Mouse (Mus musculus): ENCODE results near the gene Mfrp. TPM values are rescaled to one million over a fixed set of nuclear protein-coding genes. Genes with fewer than 3 reads are reported as not detected.
A peak's percentile ranks its signal among the peaks of the same experiment; 100 is the strongest.

The Mfrp gene
- polyA plus RNA-seq, 1 experiment from 2014 or later: not detected

DNA sequence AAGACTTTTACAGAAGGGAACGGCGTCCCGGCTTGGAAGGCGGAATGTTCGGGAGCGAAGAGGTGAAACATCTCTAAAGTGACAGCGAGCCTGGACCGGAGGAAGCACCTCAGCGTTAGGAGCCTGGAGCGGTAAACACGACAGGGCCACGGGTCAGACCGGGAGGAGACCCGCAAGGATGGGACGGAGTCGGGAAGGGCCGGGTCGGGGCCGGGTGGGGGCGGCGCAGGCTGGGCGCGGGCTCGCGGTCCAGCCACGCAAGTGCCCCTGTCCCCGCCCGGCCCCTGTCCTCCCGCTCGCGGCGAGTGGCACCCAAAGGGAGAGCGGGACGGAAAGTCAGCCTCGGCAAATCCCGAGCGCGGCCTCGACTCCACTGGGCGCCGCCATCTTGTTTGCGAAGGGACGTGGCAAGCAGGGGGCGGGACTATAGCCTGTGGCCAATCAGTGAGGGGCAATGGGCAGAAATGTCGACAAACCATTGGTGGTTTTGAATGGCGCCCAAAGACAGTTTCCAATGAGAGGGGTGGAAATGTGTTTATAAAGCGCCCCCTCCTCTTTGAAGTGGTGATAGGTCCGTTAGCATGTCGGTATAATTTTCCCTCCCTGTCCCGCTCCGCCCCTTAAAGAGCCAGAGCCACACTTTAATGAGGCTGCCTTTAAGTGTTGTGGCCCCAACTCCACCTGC is 11.7 kb downstream of the Mfrp start, which contains the start of the genes Gm49380 and Rnf26:
Gene Gm49380 (minus strand): TSS at position 396 of the 685 bp plus-strand sequence.
Gene Rnf26 (minus strand): TSS at position 413 of the 685 bp plus-strand sequence.
- H3K27me3 ChIP-seq (ENCODE audit: control insufficient read depth, insufficient read depth, low read length): no peaks in the 10 kb centered on the region
- H3K36me3 ChIP-seq (ENCODE audit: control insufficient read depth, insufficient read depth, low read length): no peaks in the 10 kb centered on the region; the same call in 1 of the 2 replicates
- no peaks in the 10 kb centered on the region for H3K9me3 ChIP-seq (ENCODE audit: control insufficient read depth, low read length)
- H3K9ac ChIP-seq (ENCODE audit: low read length): peak within 1 kb of the TSS; percentile 85
- ATAC-seq (replicated peaks; ENCODE audit: low FRiP score): peak; percentile 95
- peak; percentile 95 for DNase-seq (ENCODE audit: low spot score)
- under 1% methylated on average over 51 of the region's 51 CpGs for WGBS
- H3K4me1 ChIP-seq (replicated peaks; ENCODE audit: control insufficient read depth, insufficient read depth, low read length): peaks cover 13% of the 10 kb centered on the region
- peak within 1 kb of the TSS; percentile 84 for H3K4me3 ChIP-seq (ENCODE audit: low read depth, low read length)
- peak within 1 kb of the TSS; percentile 55 for H3K4me2 ChIP-seq (ENCODE audit: low read depth, low read length, severe bottlenecking)
- no peak within 1 kb of the TSS for H3K27ac ChIP-seq (ENCODE audit: low read depth, low read length)

- 89% methylated on average over 2 of the region's 2 CpGs for WGBS
- no peaks in the 10 kb centered on the region for H3K36me3 ChIP-seq (ENCODE audit: control insufficient read depth, insufficient read depth, low read length)
- DNase-seq (ENCODE audit: low spot score): no peak
- no peak overlapping the region for H3K9ac ChIP-seq (ENCODE audit: low read length)
- no peaks in the 10 kb centered on the region for H3K27me3 ChIP-seq (ENCODE audit: control insufficient read depth, insufficient read depth, low read length)
- no peak overlapping the region for H3K27ac ChIP-seq (ENCODE audit: low read depth, low read length)
- peaks cover 5% of the 10 kb centered on the region; the same call in 1 of the 2 replicates for H3K4me1 ChIP-seq (replicated peaks; ENCODE audit: control insufficient read depth, insufficient read depth, low read length)
- H3K9me3 ChIP-seq (ENCODE audit: control insufficient read depth, low read length): no peaks in the 10 kb centered on the region
- H3K4me2 ChIP-seq (ENCODE audit: low read depth, low read length, severe bottlenecking): no peak overlapping the region
- ATAC-seq (replicated peaks; ENCODE audit: low FRiP score): no peak
- H3K4me3 ChIP-seq (ENCODE audit: low read depth, low read length): no peak overlapping the region
Observed at GRCm38 (mm10) chr9:44114453-44114852, 12.9 kb downstream of the Mfrp start.

DNA sequence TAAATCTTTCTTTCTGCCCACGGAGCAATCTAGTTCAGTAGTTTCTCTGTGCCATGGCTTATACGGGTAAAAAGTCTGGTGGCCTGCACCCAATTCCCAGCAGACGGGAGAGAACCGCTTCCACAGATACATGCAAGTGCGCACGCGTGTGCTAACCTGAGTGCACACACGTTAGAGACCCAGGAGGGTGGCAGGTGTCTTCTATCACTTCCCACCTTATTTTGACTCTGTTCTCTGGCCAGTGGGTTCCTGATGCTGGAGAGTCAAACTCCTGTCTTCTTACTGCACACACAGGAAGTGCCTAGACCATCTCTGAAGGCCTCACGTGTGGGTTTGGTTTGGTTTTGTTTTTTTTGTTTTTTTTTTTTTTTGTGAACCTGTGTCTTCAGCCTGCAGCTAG is 14.1 kb downstream of the Mfrp start:
- Histone ChIP-seq H3K9ac (ENCODE audit: low read length) (no peak overlapping the region), H3K27me3 (ENCODE audit: control insufficient read depth, insufficient read depth, low read length) (no peaks in the 10 kb centered on the region), H3K27ac (ENCODE audit: low read depth, low read length) (no peak overlapping the region), H3K9me3 (ENCODE audit: control insufficient read depth, low read length) (no peaks in the 10 kb centered on the region), H3K4me3 (ENCODE audit: low read depth, low read length) (no peak overlapping the region), H3K36me3 (ENCODE audit: control insufficient read depth, insufficient read depth, low read length) (no peaks in the 10 kb centered on the region), H3K4me2 (ENCODE audit: low read depth, low read length, severe bottlenecking) (no peak overlapping the region), H3K4me1 (replicated peaks; ENCODE audit: control insufficient read depth, insufficient read depth, low read length) (no peaks in the 10 kb centered on the region)
- ATAC-seq (replicated peaks; ENCODE audit: low FRiP score) (no peak), DNase-seq (ENCODE audit: low spot score) (no peak)
- WGBS: 90% methylated on average over 9 of the region's 9 CpGs

DNA sequence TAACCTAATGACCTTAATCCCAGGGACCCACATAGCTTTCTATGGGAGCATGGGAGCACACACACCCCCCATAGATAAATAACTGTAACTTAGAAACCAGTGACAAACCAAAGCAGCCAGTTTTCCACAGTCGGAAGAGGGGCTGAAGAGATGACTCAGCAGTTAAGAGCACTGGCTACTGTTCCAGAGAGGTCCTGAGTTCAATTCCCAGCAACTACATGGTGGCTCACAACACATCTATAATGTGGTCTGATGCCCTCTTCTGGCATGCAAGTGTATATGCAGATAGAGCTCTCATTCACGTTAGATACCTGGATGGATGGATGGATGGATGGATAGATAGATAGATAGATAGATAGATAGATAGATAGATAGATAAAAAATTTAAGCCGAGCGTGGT is 14.7 kb downstream of the Mfrp start:
- no peak overlapping the region for H3K9ac ChIP-seq (ENCODE audit: low read length)
- no peak for DNase-seq (ENCODE audit: low spot score)
- no peak for ATAC-seq (replicated peaks; ENCODE audit: low FRiP score)
- no peaks in the 10 kb centered on the region for H3K27me3 ChIP-seq (ENCODE audit: control insufficient read depth, insufficient read depth, low read length)
- no peak overlapping the region for H3K4me2 ChIP-seq (ENCODE audit: low read depth, low read length, severe bottlenecking)
- no peaks in the 10 kb centered on the region for H3K4me1 ChIP-seq (replicated peaks; ENCODE audit: control insufficient read depth, insufficient read depth, low read length)
- no peak overlapping the region for H3K27ac ChIP-seq (ENCODE audit: low read depth, low read length)
- no peaks in the 10 kb centered on the region for H3K9me3 ChIP-seq (ENCODE audit: control insufficient read depth, low read length)
- 89% methylated on average over 4 of the region's 4 CpGs for WGBS
- no peak overlapping the region for H3K4me3 ChIP-seq (ENCODE audit: low read depth, low read length)
- no peaks in the 10 kb centered on the region for H3K36me3 ChIP-seq (ENCODE audit: control insufficient read depth, insufficient read depth, low read length)

DNA sequence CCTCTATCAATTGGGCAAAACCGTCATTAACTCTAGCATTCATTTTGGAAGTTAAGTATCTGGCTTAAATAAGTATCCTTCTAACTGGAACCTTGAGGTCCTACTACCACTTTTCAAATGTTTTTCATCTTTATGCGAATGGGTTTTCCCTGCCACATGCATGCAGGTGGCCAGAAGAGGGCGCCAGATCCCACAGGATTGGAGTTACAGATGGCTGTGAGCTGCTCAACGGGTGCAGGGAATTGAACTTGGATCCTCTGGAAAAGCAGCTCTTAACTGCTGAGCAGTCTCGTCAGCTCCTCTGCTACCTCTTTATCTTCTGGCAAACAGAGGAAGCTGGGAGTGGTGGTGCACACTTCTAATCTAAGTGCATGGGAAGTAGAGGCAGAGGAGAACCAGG is 17.5 kb downstream of the Mfrp start:
- Histone ChIP-seq H3K4me1 (replicated peaks; ENCODE audit: control insufficient read depth, insufficient read depth, low read length) (no peaks in the 10 kb centered on the region), H3K9me3 (ENCODE audit: control insufficient read depth, low read length) (no peaks in the 10 kb centered on the region), H3K4me3 (ENCODE audit: low read depth, low read length) (no peak overlapping the region), H3K36me3 (ENCODE audit: control insufficient read depth, insufficient read depth, low read length) (no peaks in the 10 kb centered on the region), H3K9ac (ENCODE audit: low read length) (no peak overlapping the region), H3K4me2 (ENCODE audit: low read depth, low read length, severe bottlenecking) (no peak overlapping the region), H3K27ac (ENCODE audit: low read depth, low read length) (no peak overlapping the region), H3K27me3 (ENCODE audit: control insufficient read depth, insufficient read depth, low read length) (no peaks in the 10 kb centered on the region)
- DNase-seq (ENCODE audit: low spot score): peak; percentile 72
- WGBS: 53% methylated on average over 5 of the region's 5 CpGs
- no peak for ATAC-seq (replicated peaks; ENCODE audit: low FRiP score)

- ATAC-seq (replicated peaks; ENCODE audit: low FRiP score): no peak
- 86% methylated on average over 8 of the region's 8 CpGs for WGBS
Observed at GRCm38 (mm10) chr9:44119948-44120465, 18.5 kb downstream of the Mfrp start.

DNA sequence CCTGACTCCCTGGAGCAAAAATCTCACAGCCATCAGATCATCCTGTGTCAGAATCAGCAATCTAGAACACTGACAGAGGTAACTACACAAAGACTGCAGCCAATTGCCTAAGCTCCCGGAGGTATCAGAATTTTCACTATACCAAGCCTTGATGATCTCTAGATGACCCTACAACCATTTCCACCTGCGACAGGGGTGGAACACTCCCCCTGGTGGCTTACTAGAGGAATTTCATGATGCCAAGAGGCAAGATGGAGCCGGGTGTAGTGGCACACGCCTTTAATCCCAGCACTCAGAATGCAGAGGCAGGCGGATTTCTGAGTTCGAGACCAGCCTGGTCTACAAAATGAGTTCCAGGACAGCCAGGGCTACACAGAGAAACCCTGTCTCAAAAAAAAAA is 22.8 kb downstream of the Mfrp start:
- Histone ChIP-seq H3K36me3 (ENCODE audit: control insufficient read depth, insufficient read depth, low read length) (no peaks in the 10 kb centered on the region), H3K27me3 (ENCODE audit: control insufficient read depth, insufficient read depth, low read length) (no peaks in the 10 kb centered on the region), H3K4me3 (ENCODE audit: low read depth, low read length) (no peak overlapping the region), H3K9me3 (ENCODE audit: control insufficient read depth, low read length) (no peaks in the 10 kb centered on the region), H3K27ac (ENCODE audit: low read depth, low read length) (no peak overlapping the region), H3K4me1 (replicated peaks; ENCODE audit: control insufficient read depth, insufficient read depth, low read length) (no peaks in the 10 kb centered on the region; the same call in 1 of the 2 replicates), H3K4me2 (ENCODE audit: low read depth, low read length, severe bottlenecking) (no peak overlapping the region), H3K9ac (ENCODE audit: low read length) (no peak overlapping the region)
- ATAC-seq (replicated peaks; ENCODE audit: low FRiP score) (no peak), DNase-seq (ENCODE audit: low spot score) (no peak)
- 70% methylated on average over 6 of the region's 6 CpGs for WGBS

More at GRCm38 (mm10) chr9:44119948-44120465, 18.5 kb downstream of the Mfrp start:
- Histone ChIP-seq H3K27me3 (ENCODE audit: control insufficient read depth, insufficient read depth, low read length) (no peaks in the 10 kb centered on the region), H3K9me3 (ENCODE audit: control insufficient read depth, low read length) (no peaks in the 10 kb centered on the region), H3K4me2 (ENCODE audit: low read depth, low read length, severe bottlenecking) (no peak overlapping the region), H3K4me1 (replicated peaks; ENCODE audit: control insufficient read depth, insufficient read depth, low read length) (no peaks in the 10 kb centered on the region), H3K27ac (ENCODE audit: low read depth, low read length) (no peak overlapping the region), H3K36me3 (ENCODE audit: control insufficient read depth, insufficient read depth, low read length) (no peaks in the 10 kb centered on the region), H3K4me3 (ENCODE audit: low read depth, low read length) (no peak overlapping the region), H3K9ac (ENCODE audit: low read length) (no peak overlapping the region)
- DNase-seq (ENCODE audit: low spot score): no peak

DNA sequence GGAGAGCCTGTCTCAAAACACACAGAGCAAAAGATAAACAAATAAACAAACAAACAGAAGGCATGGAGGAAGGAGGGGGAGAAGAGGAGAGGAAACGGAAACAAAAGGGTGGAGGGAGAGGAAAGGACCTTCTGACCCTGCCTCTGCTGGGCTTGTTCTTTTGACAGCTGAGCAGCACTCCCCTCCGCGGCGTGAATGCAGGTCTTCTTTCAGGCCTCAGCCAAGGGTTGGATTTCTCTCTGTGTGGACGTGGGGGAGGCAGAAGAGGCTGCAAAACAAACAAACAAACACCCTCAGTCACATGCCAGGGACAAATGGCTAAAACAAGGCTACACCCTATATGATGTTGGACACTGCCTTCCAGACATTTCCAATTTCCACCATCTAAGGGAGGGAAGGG is 23.5 kb downstream of the Mfrp start:
- Histone ChIP-seq H3K4me3 (ENCODE audit: low read depth, low read length) (no peak overlapping the region), H3K9ac (ENCODE audit: low read length) (no peak overlapping the region), H3K4me2 (ENCODE audit: low read depth, low read length, severe bottlenecking) (no peak overlapping the region), H3K36me3 (ENCODE audit: control insufficient read depth, insufficient read depth, low read length) (no peaks in the 10 kb centered on the region), H3K27ac (ENCODE audit: low read depth, low read length) (no peak overlapping the region), H3K4me1 (replicated peaks; ENCODE audit: control insufficient read depth, insufficient read depth, low read length) (peaks cover 2% of the 10 kb centered on the region; the same call in 1 of the 2 replicates), H3K27me3 (ENCODE audit: control insufficient read depth, insufficient read depth, low read length) (no peaks in the 10 kb centered on the region), H3K9me3 (ENCODE audit: control insufficient read depth, low read length) (no peaks in the 10 kb centered on the region)
- ATAC-seq (replicated peaks; ENCODE audit: low FRiP score): no peak
- DNase-seq (ENCODE audit: low spot score): no peak
- 53% methylated on average over 5 of the region's 5 CpGs for WGBS

All from forebrain, embryonic 11.5 days (tissue).